Mouse (Mus musculus) c-Kit-positive CD71-positive TER-119-positive erythroid progenitor cells, embryonic 14.5 days (primary cell): ENCODE data around the gene Ints2.
"Not testable (repeated sequence)": the region's sequence is repeated elsewhere in the genome, so short reads cannot be mapped to it uniquely, and the experiment has no call there.

Experiments used
- DNase-seq: peaks from one replicate; pipeline ENCODE4 v3.0.0-alpha.2; 2013; ENCODE audit warnings: low spot score

Gene Ints2

GRCm38 (mm10) chr11:86257460-86258076 lies at the start of gene Ints2:
Gene Ints2 (minus strand): TSS chr11:86257575.
- peak; percentile 91 for DNase-seq

- not testable (repeated sequence) for DNase-seq
These were observed 34.8 kb upstream of the Ints2 start for GRCm38 (mm10) chr11:86292201-86292600.

- no peak for DNase-seq
These were observed 34.3 kb upstream of the Ints2 start for GRCm38 (mm10) chr11:86291714-86292113.

GRCm38 (mm10) chr11:86285729-86286128 lies 28.4 kb upstream of the Ints2 start:
- no peak for DNase-seq

GRCm38 (mm10) chr11:86278442-86279102 lies 21.2 kb upstream of the Ints2 start:
- no peak for DNase-seq

GRCm38 (mm10) chr11:86257054-86257453 lies 321 bp downstream of the Ints2 start:
- no peak for DNase-seq

GRCm38 (mm10) chr11:86253342-86253741 lies 4.0 kb downstream of the Ints2 start:
- no peak for DNase-seq

GRCm38 (mm10) chr11:86232446-86232845 lies 24.9 kb downstream of the Ints2 start:
- DNase-seq = no peak

DNA sequence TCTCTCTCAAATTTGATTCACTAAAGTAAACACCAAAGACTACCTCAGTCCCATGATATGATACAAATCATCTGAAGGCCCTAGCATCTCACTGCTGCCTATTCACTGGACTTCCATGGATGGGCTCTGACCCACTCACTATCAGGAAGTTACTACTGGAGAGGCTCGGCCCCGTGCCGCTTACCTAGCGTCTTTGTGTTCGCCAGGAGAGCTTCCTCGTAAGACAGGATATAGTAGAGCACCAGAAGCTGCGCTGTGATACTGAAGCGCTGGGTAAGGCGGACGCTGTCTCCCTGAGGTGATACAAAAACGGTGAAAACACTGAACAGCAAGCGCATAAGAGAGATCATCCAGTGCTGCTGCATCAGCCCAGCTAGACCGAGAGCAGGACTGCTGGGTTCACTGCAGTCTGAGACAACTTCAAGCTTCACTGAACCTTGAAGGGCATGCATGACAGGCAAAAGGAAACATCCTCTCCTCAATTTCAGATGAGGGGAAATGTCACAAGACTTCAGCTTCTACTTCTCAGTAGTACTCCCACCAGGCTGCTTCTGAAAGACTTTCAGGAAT lies 25.5 kb downstream of the Ints2 start:
- no peak for DNase-seq

- DNase-seq = no peak
These were observed 30.7 kb downstream of the Ints2 start for GRCm38 (mm10) chr11:86226646-86227180.

DNA sequence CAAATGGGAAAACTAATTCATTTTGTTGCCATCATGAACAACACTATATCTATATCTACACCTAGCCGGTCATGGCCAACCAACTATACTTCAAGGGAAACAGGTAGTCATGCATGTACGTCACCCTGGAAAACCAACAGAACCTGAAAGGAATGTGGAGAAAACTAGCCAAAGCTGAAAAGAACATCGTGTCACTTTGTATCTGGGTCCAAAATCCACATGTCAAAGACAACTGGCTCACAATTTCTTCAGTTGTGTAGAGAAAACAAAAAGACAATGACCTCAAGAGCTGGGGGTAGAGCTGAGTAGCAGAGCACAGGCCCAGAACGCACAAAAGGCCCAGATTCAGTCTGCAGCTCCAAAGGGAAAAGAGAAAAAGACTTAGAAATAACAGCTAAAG lies 31.6 kb downstream of the Ints2 start:
- no peak for DNase-seq

GRCm38 (mm10) chr11:86211803-86212202 lies 45.6 kb downstream of the Ints2 start:
- no peak for DNase-seq

- DNase-seq = no peak
These were observed 48.3 kb downstream of the Ints2 start for GRCm38 (mm10) chr11:86209123-86209522.

- no peak for DNase-seq
These were observed 51.5 kb downstream of the Ints2 start for GRCm38 (mm10) chr11:86205876-86206275.

- no peak for DNase-seq
These were observed 52.3 kb downstream of the Ints2 start for GRCm38 (mm10) chr11:86205031-86205430.

DNA sequence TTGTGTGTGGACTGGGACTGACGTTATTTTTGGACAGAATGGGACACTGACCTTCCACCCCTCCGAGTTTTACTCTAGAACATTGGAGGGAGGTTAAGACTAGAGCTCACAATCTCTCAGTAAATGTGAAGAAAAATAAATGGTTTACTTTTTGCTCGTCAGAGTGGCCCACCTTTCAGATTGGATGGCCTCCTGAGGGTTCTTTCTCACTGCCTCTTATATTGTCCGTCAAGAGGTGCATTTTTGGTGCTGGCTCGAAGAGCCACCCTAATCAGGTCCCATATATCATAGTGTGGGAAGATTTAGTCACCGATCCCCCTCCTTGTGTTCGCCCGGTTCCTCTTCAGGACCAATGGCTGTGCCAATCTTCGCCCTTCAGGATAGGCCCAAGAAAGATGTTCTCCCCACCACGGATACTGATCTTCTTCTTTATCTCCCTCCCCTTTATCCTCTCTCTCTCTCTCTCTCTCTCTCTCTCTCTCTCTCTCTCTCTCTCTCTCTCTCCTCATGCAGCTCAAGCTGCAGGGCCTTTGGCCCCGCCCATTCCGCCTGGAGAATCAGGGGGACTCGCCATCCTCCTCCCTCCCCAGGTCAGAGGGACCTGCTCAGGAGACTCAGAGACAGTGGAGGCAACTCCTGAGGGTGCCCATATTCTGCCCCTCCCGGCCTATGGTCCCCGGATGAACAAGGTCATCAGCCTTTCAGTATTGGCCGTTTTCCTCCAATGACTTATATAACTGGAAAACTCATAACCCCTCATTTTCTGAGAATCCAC lies 55.3 kb downstream of the Ints2 start:
- DNase-seq = peak; percentile 35

DNA sequence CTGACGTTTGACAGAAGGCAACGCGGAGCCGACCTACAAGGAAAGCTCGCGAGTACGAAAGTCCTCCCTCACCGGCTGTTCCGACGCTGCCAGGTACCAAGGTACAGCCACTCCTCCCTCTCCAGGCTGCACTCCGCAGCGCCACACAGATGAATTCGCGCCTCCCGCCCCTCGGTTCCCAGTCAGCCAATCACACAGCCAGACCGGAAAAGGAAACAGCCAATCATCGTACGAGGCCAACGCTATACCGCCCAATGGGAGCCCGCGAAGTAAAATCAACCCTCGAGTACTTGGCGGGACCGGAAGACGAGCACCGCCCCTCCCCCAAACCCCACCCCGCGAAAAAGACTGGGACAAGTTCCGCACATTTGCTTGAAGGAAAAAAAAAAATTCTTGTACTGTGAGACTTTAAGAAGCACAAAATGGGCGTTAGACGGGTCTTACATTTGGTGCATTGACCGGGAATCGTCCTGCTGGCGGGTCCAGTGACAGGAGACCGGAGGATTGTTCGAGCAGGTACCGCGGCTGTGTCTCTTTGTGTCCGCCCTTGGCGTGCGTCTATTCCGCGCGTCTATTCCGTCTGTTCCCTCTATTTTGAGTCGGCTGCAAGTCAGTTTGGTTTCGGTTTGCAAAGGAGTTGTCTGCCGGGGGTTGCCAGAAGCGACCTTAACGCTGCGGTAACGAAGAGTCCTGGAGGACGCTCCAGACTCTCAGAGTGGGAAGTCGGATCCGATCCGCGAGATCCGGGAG lies 56.2 kb downstream of the Ints2 start, which contains the start of gene Brip1:
TSS of gene Brip1 (minus strand) at position 157 of the 750 bp plus-strand sequence.
- DNase-seq = peak; percentile 99

DNA sequence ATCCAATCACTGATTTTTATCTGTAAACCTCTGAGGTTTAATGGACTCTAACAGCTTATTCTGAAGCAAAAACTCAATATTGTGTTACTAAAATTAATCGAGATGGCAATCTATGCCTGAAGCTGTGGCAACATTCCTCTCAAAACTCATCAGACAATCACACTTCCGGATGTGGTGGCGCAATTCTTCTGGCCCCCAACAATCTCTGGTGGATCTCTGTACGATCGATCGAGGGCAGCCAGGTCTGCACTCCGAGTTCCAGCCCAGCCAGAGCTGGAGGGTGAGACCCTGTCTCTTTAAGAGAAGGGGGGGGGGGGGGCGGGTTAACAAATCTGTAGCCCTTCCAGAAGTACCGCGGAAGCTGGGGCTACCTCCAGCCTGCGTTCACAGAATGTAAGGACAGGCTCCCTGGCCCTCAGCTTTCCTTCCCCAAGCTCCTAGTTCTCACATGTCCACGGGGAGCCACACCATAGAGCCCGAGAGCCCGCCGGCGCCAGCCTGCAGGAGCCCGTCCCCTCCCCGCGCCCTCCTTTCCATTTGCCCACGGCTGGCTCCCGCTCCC lies 56.8 kb downstream of the Ints2 start:
- DNase-seq = peak; percentile 21

DNA sequence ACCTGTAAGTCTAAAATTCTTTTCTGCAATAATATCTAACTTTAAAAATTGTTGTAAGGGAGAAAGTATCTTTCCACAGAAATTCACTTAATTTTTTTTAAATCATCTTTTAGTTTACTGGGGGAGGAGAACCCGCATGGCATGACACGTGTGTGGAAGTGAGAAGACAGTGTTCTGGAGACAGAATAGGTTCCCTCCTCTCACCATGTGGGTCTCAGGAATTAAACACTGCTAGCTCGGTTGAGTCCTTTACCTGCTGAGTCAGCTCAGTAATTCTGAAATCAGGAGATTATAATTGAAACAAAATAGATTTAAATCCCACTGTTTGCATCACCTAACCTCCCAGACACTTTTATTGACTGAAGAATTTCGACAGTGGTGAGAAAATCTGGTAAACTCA lies 57.6 kb downstream of the Ints2 start:
- no peak for DNase-seq

DNA sequence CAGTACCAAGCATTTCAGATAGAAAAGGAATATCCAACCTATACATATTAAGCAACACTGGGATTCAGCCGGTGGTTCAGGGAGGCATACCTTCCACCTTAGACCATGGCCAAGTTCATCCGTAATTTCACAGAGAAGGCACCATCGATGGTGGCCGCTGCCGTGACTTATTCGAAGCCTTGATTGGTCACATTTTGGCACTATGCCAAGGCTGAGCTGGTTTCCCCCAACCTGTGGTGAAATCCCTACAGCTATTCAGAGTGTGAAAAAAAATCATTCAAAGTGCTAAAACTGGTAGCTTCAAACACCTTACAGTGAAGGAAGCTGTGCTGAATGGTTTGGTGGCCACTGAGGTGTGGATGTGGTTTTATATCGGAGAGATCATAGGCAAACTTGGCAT lies 72.2 kb downstream of the Ints2 start:
- DNase-seq = not testable (repeated sequence)

- no peak for DNase-seq
These were observed 81.5 kb downstream of the Ints2 start for GRCm38 (mm10) chr11:86175833-86176232.
